Mouse (Mus musculus) erythroblast, embryonic 14.5 days (primary cell): ENCODE results near the gene Tldc1.

Experiments used
- GATA1 ChIP-seq: IDR thresholded peaks from 2 replicates; pipeline ENCODE4 v1.6.1; 2012; ENCODE audit warnings: low read length, inconsistent platforms, mixed read lengths
- TAL1 ChIP-seq: IDR thresholded peaks from 3 replicates; pipeline ENCODE4 v1.6.1; 2012; ENCODE audit warnings: low read length, inconsistent platforms, mixed read lengths

DNA sequence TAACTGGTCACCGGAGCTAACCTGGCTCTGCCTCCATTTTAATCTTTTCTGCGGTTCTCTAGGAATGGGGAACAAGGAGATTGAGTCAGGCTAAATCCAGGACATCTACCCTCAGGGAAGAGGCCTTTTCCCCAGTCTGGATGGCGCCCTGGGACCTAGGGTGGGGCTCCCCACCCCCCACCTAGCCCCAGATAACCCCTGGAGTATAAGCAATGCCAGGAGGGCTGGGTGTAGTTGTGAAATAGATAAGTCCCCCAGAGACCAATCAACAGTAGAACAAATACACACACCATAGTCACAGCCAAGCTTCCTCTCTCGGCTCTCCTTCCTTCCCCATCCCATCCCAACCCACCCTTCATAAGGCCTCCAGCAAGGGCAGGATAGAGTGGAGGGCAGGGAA, 29.5 kb upstream of the Tldc1 start:
- TF ChIP-seq GATA1 (no peak), TAL1 (no peak)
